Mouse (Mus musculus) cerebellum, adult 18-20 months (tissue): ENCODE results near the gene Gm45261.

Experiments used
- DNase-seq, 2 experiments: peaks; one replicate each; pipeline ENCODE4 v3.0.0; 2021

Gene Gm45261

DNA sequence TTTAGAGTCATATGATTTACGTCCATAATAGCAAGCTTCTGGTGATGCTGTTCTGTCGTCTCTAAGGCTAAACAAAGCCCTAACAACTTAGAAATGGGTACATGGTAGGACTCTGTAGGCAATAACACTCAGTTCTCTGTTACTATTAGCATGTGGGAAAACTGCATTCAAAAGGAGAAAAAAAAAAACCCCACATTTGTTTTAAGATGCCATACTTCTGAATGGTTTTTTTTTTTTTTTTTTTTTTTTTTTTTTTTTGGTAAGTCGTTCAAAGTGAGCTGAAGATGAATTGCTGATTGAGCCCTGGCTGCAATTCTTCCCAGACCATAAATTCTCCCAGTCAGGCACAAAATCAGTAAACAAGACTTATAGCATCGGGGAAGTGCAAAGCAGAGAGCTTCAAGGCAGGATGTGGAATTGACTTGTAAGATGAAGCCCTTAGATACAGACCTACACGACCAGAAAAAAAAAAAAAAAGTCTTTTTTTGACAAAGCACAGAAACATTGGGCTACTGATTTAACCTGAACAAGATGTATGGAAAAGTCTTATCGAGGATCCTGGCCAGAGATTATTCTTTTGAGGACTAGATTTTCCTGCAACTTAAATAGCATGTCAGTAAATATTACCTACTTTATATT is 51.7 kb downstream of the Gm45261 start:
- DNase-seq: no peak

DNA sequence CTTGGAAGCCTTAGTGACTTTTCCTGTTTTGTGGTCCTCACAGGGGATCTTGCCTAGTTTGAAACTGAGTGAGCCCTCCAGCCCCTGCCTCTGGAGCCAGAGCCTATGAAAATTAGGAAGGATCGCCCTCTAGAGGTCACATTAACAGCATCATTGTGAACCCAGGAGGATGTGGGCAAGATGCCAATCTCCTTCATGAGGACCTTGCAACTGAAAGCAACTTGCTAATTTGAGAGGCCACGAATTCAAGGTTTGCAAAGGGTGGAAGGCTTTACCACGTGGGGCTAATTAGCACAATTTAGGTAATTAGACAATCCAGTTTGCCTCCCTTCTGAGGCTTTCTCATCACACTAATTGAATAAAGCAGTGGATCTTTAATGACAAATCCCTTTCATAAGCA is 52.7 kb downstream of the Gm45261 start:
- DNase-seq: peak; percentile 73 to 77

DNA sequence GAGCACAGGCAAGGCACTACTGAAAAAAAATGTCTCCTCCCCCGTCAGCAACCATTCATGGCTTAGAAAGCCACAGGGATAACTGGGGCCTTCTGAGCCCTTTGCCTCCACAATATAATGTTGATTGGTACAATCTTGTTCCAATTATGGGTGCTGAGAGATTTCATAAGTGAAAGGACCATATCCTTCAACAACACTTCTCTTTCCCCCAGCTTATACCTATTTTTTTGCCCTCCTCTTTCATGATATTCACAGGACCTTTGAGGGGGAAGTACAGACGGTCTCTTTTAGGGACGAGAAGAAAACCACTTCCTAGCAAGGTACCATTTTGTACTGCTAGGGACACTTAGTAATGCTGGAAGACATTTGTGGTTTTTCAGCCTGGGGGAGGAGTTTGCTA is 57.1 kb downstream of the Gm45261 start:
- no peak for DNase-seq

DNA sequence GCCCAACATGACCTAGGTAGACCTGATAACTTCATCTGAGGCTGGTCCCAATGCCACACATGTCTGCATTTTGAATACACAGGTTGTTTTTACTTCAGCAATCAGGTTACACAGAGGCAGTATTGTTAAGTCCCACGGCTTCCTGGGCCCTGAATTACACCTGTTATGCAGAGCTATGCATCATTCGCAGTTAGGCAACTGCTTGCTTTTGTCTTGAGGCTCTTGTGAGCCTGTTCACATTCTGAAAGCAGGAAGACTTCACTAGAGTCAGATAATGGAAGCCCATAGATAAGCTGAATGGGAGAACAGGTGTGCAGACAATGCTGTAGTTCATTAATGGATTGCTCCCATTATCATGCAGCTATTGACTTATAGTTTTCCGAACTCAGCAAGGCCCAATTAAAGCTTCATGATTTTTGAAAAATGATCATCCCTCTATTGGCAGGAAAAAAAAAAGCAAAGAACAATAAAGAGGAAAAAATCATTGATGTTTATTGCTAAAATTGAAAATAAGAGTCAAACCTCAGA is 57.8 kb downstream of the Gm45261 start:
- no peak for DNase-seq

DNA sequence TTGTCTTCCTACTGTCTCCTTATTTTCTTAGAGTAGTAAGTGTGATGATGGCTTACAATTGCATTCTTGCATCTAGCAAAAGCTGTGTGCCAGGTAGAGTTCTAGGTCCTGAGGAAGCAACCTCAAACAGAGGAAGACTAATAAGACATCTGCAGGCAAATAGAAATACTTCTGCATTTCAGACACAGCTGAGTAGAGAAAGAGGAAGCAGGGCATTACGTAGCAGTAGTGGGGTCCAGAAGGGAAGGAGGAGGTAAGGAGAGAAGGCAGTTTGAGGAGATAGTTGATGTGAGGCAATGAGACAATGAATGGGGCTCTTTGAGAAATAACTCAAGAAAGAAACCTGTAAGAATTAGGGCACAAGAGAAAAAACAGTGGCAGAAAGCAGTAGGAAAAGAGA is 59.3 kb downstream of the Gm45261 start:
- DNase-seq: no peak
